Mouse (Mus musculus) neural tube, embryonic 12.5 days (tissue): ENCODE measurements around the gene Mt1. TPM values are rescaled to one million over a fixed set of nuclear protein-coding genes. Genes with fewer than 3 reads are reported as not detected.
A peak's percentile ranks its signal among the peaks of the same experiment; 100 is the strongest.
"Not testable (repeated sequence)": the region's sequence is repeated elsewhere in the genome, so short reads cannot be mapped to it uniquely, and the experiment has no call there.

ENCODE experiments used
- ATAC-seq: fragments of 200-750 bp; cut with Nextera tagmentation; 2 replicates; pipeline ENCODE4 v1.8.0; 2017; ENCODE audit warnings: low read depth, mild to moderate bottlenecking, moderate TSS enrichment, moderate library complexity; ENCODE audit not compliant: low FRiP score
- H3K27ac ChIP-seq: fragments of 300-500 bp; sonication (generic); 2 replicates; pipeline ENCODE4 v1.5.1; 2016
- H3K27me3 ChIP-seq: fragments of 300-500 bp; sonication (generic); replicated peaks from 2 replicates; pipeline ENCODE4 v1.6.1; 2016; ENCODE audit warnings: mild to moderate bottlenecking
- H3K36me3 ChIP-seq: fragments of 300-500 bp; sonication (generic); 2 replicates; pipeline ENCODE4 v1.6.1; 2016; ENCODE audit warnings: mild to moderate bottlenecking
- H3K4me1 ChIP-seq: fragments of 300-500 bp; sonication (generic); 2 replicates; pipeline ENCODE4 v1.6.1; 2016
- H3K4me2 ChIP-seq: fragments of 300-500 bp; sonication (generic); replicated peaks from 2 replicates; pipeline ENCODE4 v1.6.1; 2016; ENCODE audit warnings: mild to moderate bottlenecking
- H3K4me3 ChIP-seq: fragments of 300-500 bp; sonication (generic); 2 replicates; pipeline ENCODE4 v1.5.1; 2016
- H3K9ac ChIP-seq: fragments of 300-500 bp; sonication (generic); 2 replicates; pipeline ENCODE4 v1.6.1; 2016; ENCODE audit warnings: mild to moderate bottlenecking
- H3K9me3 ChIP-seq: fragments of 300-500 bp; sonication (generic); 2 replicates; pipeline ENCODE4 v1.6.1; 2016; ENCODE audit warnings: mild to moderate bottlenecking
- WGBS: fragments of 180-500 bp; shearing (Covaris S2); methylation state at CpG from one replicate; pipeline ENCODE4 v1.1.7; 2016; 5-methylcytosine and 5-hydroxymethylcytosine counted together
- polyA plus RNA-seq: library from polyadenylated mRNA; unstranded; fragments of >200 nt; fragmentation: Nextera tagmentation; extraction: Ambion mirVana; gene quantifications from 2 replicates; pipeline ENCODE4 v1.2.1, GENCODE M21; 2016

The Mt1 gene
- polyA plus RNA-seq: 33.3 and 36.7 TPM in 2 replicates

DNA sequence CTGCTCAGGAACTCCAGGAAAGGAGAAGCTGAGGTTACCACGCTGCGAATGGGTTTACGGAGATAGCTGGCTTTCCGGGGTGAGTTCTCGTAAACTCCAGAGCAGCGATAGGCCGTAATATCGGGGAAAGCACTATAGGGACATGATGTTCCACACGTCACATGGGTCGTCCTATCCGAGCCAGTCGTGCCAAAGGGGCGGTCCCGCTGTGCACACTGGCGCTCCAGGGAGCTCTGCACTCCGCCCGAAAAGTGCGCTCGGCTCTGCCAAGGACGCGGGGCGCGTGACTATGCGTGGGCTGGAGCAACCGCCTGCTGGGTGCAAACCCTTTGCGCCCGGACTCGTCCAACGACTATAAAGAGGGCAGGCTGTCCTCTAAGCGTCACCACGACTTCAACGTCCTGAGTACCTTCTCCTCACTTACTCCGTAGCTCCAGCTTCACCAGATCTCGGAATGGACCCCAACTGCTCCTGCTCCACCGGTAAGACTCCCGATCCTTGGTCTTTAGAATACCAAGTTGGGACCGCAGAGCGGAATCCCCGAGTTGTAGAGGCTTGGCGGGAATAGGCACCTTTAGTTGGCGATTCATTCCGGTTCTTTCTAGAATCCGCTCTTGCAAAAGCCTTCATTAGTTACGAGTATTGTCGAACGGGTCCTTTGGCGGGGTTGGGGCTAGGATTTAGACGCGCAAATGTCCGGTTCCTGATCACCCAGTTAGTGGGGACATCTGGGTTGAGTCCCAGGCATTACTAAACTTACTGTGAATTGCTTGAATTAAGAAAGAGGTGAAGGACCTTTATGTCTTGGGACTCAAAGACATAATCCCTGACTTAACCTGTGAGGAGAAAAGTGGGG, at the start of gene Mt1:
TSS of gene Mt1 (plus strand) at position 226 of the 856 bp plus-strand sequence.
- peaks cover 24% of the 10 kb centered on the region for H3K4me1 ChIP-seq
- peak within 1 kb of the TSS; percentile 67 for H3K4me2 ChIP-seq
- ATAC-seq: peak; percentile 68
- H3K9me3 ChIP-seq: no peaks in the 10 kb centered on the region
- peak within 1 kb of the TSS; percentile 31 for H3K4me3 ChIP-seq
- no peak within 1 kb of the TSS for H3K27ac ChIP-seq
- WGBS: under 1% methylated on average over 50 of the region's 50 CpGs
- peaks cover 90% of the 10 kb centered on the region for H3K27me3 ChIP-seq
- no peaks in the 10 kb centered on the region for H3K36me3 ChIP-seq
- peak within 1 kb of the TSS; percentile 46; the same call in 1 of the 2 replicates for H3K9ac ChIP-seq

DNA sequence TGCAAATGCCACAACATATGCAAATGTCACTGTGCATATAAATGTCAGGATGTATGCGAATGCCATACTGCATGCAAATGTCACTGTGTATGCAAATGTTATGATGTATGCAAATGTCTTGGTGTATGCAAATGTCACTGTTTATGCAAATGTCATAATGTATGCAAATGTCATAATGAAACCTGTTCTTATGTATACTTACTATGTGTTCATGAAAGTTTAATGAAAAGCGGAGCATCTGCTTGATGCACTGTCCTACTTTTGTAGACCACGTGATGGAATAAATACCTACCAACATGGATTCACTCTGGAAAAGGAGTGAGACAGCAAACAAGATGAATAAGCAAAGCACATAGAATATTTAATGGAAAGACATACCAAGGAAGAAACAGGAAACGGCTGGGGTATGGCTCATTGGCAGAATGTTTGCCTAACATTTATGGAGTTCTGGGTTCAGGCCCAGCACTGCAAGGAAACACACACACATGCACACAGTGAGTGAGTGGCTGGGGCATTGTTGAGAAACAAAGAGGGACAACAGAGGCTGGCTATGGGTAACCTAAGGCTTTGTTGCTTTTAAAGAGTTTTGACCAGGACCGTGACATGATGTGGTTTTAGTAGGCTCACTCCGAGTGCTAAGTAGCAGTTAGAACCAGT, 49.6 kb upstream of the Mt1 start:
- Histone ChIP-seq H3K9me3 (no peaks in the 10 kb centered on the region), H3K27ac (no peak overlapping the region), H3K4me3 (no peak overlapping the region), H3K4me1 (no peaks in the 10 kb centered on the region), H3K36me3 (no peaks in the 10 kb centered on the region), H3K9ac (no peak overlapping the region), H3K4me2 (no peak overlapping the region), H3K27me3 (no peaks in the 10 kb centered on the region)
- 71% methylated on average over 6 of the region's 6 CpGs for WGBS
- ATAC-seq: no peak; the same call in 1 of the 2 replicates

DNA sequence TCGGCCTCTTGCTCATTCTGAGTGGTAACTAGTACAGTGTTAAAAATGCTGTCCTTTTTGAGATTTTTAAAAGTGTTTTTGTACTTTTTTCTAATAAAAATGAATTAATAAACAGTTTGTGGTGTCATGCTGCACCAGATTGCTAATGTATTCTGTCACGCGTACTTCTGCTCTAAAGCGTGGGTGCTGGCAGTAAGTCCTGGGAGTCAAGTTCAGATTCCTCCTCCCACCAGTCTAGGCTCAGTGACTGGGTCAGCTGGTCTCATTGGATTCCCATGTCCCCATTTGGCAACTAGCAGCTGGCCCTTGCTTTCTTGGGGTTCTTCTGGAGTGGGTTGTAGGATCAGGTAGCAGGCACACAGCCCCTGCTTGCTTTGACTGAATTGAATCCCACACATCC, 48.8 kb upstream of the Mt1 start:
- Histone ChIP-seq H3K4me3 (no peak overlapping the region), H3K27ac (no peak overlapping the region), H3K9me3 (no peaks in the 10 kb centered on the region), H3K4me1 (no peaks in the 10 kb centered on the region), H3K36me3 (no peaks in the 10 kb centered on the region), H3K9ac (no peak overlapping the region), H3K4me2 (no peak overlapping the region), H3K27me3 (no peaks in the 10 kb centered on the region)
- 92% methylated on average over 4 of the region's 4 CpGs for WGBS
- no peak for ATAC-seq

DNA sequence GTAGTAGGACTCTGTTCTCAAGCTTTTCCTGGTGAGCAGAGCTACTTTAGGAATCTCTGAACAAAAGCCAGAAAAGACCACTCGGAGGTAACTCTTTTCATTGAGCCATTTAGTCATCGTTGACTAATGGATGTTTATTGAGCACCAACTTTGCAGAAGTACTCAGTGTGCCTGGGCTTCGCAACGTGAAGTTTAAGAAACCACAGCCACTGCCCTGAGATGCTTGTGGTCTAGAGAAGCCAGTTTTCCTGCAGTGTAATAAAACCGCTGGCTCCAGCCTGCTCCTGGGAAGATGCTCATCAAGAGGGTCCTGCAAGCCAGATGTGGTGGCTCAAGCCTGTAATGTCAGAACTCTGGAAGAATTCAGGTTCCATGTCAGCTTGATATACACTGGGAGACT, 46.8 kb upstream of the Mt1 start:
- H3K4me3 ChIP-seq: no peak overlapping the region
- H3K27me3 ChIP-seq: no peaks in the 10 kb centered on the region
- H3K27ac ChIP-seq: no peak overlapping the region
- no peaks in the 10 kb centered on the region for H3K9me3 ChIP-seq
- H3K36me3 ChIP-seq: no peaks in the 10 kb centered on the region
- no peak for ATAC-seq
- no peak overlapping the region for H3K9ac ChIP-seq
- no peaks in the 10 kb centered on the region for H3K4me1 ChIP-seq
- H3K4me2 ChIP-seq: no peak overlapping the region
- 65% methylated on average over 5 of the region's 5 CpGs for WGBS

DNA sequence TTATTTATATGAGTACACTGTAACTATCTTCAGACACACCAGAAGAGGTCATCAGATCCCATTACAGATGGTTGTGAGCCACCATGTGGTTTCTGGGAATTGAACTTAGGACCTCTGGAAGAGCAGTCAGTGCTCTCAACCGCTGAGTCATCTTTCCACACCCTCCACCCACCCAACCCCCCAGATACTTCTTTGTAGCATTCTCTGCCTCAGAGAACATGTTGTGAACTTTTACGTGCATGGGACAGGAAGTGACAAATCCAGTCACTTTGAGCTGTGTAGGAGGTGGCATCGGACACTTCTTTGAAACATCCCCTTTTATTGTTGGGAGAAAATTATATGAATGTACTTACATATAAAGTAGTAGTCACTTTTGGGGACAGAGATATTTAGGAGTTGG, 44.3 kb upstream of the Mt1 start:
- H3K27ac ChIP-seq, H3K4me3 ChIP-seq, H3K4me1 ChIP-seq, H3K4me2 ChIP-seq, H3K9me3 ChIP-seq, H3K36me3 ChIP-seq, H3K9ac ChIP-seq, ATAC-seq, H3K27me3 ChIP-seq: not testable (repeated sequence)
- WGBS: 76% methylated on average over 3 of the region's 3 CpGs

DNA sequence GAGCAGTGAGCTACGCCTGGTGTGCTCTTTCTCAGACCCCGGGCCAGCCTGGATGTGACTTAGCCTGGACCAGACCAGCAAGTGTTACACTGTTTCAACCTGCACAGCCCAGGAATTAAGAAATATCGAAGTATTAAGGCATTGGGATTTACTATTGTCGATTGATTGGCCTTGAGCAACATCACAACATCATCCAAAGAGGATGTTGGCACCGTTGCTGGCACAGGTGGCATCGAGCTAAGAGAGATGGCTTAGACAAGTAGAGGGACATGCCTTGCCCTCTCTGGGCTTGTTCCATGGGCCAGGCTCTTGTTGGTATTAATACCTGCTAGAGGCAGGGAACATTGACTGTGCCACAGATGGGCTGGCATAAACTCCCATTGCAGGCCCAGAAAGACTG, 43.3 kb upstream of the Mt1 start:
- Histone ChIP-seq H3K9me3 (no peaks in the 10 kb centered on the region), H3K27ac (no peak overlapping the region), H3K36me3 (no peaks in the 10 kb centered on the region), H3K4me1 (no peaks in the 10 kb centered on the region), H3K4me2 (no peak overlapping the region), H3K9ac (no peak overlapping the region), H3K27me3 (no peaks in the 10 kb centered on the region), H3K4me3 (no peak overlapping the region)
- WGBS: 91% methylated on average over 6 of the region's 6 CpGs
- no peak for ATAC-seq

DNA sequence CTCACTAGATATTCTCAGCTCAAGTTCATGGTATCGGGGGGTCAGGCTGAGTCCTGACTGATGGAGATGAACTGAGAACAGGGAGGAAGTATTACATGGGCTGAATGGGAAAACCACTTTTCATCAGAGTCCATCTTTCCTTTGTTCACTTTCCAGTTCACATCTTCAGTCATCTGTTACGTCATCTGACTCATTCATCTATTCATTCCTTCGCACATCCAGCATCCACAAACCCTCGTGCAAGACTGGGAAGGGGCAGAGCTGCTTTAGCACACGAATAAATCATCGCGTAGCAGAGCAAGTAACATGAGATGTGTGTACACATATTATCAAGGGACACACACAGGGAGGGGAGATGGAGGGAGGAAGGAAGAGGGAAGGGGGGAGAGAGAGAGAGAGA, 42.7 kb upstream of the Mt1 start:
- WGBS: 77% methylated on average over 7 of the region's 7 CpGs
- ATAC-seq: no peak
- H3K27me3 ChIP-seq: no peaks in the 10 kb centered on the region

DNA sequence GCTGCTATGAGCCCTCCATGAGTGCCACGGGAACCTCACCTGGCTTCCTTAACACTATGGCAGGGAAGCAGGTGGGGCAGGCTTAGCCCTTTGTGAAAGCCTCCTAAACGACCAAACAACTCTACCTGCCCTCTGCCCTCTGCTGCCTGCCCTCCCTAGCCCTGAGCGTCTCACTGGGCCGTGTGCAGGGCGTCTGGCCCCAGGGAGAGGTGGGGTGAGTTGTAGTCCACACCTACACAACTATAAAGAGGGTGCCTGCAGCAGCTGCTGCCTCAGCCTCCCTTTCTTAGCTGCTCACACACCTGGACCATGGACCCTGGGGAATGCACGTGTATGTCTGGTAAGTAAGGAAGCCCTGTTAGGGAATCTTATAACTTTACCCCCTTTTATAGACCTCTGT, 41.9 kb upstream of the Mt1 start, which contains the start of gene Mt4:
TSS of gene Mt4 (plus strand) at position 265 of the 400 bp plus-strand sequence.
- no peak for ATAC-seq
- H3K4me1 ChIP-seq: no peaks in the 10 kb centered on the region
- no peak within 1 kb of the TSS for H3K4me3 ChIP-seq
- no peak within 1 kb of the TSS for H3K9ac ChIP-seq
- no peak within 1 kb of the TSS for H3K4me2 ChIP-seq
- H3K27ac ChIP-seq: no peak within 1 kb of the TSS
- no peaks in the 10 kb centered on the region for H3K9me3 ChIP-seq
- H3K36me3 ChIP-seq: no peaks in the 10 kb centered on the region
- H3K27me3 ChIP-seq: no peaks in the 10 kb centered on the region
- 59% methylated on average over 6 of the region's 6 CpGs for WGBS

More for the DNA sequence above, 42.7 kb upstream of the Mt1 start:
- Histone ChIP-seq H3K4me1 (no peaks in the 10 kb centered on the region), H3K9me3 (no peaks in the 10 kb centered on the region), H3K27ac (no peak overlapping the region), H3K4me3 (no peak overlapping the region), H3K4me2 (no peak overlapping the region), H3K36me3 (no peaks in the 10 kb centered on the region), H3K9ac (no peak overlapping the region)

DNA sequence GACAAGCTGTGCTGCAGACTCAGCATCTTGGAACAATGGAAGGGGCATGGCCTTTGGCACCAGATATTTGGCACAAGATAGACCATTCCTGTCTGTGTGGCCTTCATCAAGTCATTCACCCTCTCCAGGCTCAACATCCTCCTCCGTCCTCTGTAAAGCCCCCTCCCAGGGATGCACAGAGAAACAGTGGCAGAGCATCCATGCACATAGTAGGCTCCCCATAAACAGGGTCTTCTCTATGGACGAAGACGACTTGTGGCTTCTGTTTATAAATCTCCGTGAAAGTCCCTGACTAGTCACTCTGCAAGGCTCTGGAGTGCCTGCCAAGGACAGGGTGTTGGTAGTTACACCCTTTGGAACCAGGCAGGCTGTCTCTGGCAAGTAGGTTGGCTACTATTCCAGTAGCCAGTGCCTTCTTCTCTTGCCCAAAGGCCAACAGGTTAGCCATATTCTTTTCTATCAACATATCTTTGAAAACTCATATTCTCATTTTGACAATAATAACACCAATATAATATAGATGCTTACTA, 38.6 kb upstream of the Mt1 start:
- Histone ChIP-seq H3K36me3 (no peaks in the 10 kb centered on the region), H3K4me1 (no peaks in the 10 kb centered on the region), H3K9ac (no peak overlapping the region), H3K27me3 (no peaks in the 10 kb centered on the region), H3K9me3 (no peaks in the 10 kb centered on the region), H3K4me2 (no peak overlapping the region), H3K4me3 (no peak overlapping the region), H3K27ac (no peak overlapping the region)
- ATAC-seq: no peak
- 83% methylated on average over 4 of the region's 4 CpGs for WGBS

DNA sequence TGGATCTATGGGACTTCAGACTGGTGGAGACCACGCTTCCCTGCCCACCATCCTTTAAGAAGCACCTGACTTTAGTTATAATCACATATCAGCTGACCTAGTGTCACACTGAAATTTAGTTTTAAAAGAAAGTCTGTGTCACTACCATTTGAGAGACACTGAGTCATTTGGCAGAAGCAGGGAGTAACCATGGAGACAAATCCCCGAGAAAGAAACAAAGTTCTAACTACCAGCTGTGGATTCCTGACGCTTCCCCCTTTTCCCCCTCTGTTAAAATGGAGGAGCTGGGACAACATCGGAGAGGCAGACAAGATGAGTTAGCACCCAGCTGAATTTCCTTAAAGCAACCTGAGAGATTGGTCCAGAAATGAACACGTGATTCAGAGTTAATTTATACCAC, 30.6 kb upstream of the Mt1 start:
- Histone ChIP-seq H3K4me1 (peaks cover 12% of the 10 kb centered on the region), H3K9ac (no peak overlapping the region), H3K27ac (no peak overlapping the region), H3K4me2 (no peak overlapping the region), H3K27me3 (peaks cover 10% of the 10 kb centered on the region), H3K4me3 (no peak overlapping the region), H3K36me3 (no peaks in the 10 kb centered on the region), H3K9me3 (no peaks in the 10 kb centered on the region)
- ATAC-seq: no peak
- 54% methylated on average over 5 of the region's 5 CpGs for WGBS

DNA sequence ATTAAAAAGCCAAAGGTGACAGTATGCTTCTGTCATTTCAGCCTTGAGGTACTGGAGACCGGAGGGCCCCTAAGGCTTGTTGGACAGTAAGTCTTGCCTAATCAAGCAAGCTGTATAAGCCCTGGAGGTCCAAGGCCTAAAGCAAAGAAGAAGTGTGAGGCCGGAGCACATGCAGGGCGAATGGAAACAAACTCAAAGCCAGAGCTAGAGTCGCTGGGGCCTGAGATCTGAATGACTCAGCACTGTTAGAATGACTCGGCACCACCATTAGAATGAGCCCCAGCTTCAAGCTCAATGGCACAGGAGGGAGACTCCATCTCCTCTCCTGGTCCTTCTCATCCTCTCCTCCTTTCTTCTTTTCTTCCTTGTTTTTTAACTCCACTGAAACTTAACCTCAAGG, 28.0 kb upstream of the Mt1 start:
- Histone ChIP-seq H3K4me3 (no peak overlapping the region), H3K36me3 (no peaks in the 10 kb centered on the region), H3K27ac (no peak overlapping the region), H3K4me2 (no peak overlapping the region), H3K9ac (no peak overlapping the region), H3K27me3 (peaks cover 15% of the 10 kb centered on the region), H3K9me3 (no peaks in the 10 kb centered on the region), H3K4me1 (peaks cover 18% of the 10 kb centered on the region)
- no peak for ATAC-seq
- WGBS: 79% methylated on average over 5 of the region's 5 CpGs

DNA sequence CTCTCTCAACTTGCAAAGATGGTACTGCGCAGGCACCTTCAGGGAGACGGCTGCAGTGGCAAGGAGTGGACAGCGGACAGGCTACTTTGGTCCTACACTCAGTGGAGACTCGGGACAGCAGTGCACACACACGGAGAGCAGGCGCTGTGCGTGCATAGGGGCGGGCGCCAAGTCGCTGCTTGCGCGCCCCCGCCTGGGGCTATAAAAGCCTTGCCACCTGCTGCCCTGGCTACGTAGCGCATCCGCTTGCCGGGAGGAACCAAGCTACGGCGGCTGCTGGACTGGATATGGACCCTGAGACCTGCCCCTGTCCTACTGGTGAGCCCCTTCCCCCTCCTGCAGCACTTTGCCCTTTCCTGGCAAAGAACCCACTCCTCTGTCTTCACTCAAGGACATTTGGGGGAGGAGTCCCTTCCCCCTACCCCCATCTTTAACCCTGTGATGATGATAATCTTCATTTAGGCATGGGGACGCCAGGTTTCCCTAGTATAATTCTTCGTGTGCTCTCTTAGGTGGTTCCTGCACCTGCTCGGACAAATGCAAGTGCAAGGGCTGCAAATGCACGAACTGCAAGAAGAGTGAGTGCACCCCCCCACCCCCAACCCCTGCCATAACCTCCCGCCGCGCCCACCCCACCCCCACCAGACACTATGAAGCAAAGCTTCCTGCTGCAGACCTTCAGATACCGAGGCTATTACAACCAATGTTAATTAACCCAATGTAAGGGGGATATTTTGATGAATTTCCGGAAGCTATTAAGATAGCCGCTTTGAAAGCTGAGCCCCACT, 26.2 kb upstream of the Mt1 start, which contains the start of gene Mt3:
TSS of gene Mt3 (plus strand) at position 95 of the 788 bp plus-strand sequence.
- Histone ChIP-seq H3K4me1 (peaks cover 18% of the 10 kb centered on the region), H3K27me3 (peaks cover 15% of the 10 kb centered on the region)

More for the DNA sequence above, 26.2 kb upstream of the Mt1 start, which contains the start of gene Mt3:
- Histone ChIP-seq H3K4me2 (peak within 1 kb of the TSS; percentile 68), H3K27ac (no peak within 1 kb of the TSS), H3K9me3 (no peaks in the 10 kb centered on the region), H3K9ac (peak within 1 kb of the TSS; percentile 48; the same call in 1 of the 2 replicates), H3K4me3 (peak within 1 kb of the TSS; percentile 35), H3K36me3 (no peaks in the 10 kb centered on the region)
- peak; percentile 76 for ATAC-seq
- under 1% methylated on average over 29 of the region's 29 CpGs for WGBS
